Mouse (Mus musculus) forebrain, embryonic 14.5 days (tissue): ENCODE results near the gene Mapk1. TPM values are rescaled to one million over a fixed set of nuclear protein-coding genes. Genes with fewer than 3 reads are reported as not detected.

Experiments
- ATAC-seq: fragments of 200-750 bp; cut with Nextera tagmentation; 2 replicates; pipeline ENCODE4 v1.8.0; 2017; ENCODE audit warnings: mild to moderate bottlenecking, moderate library complexity
- DNase-seq: peaks from one replicate; pipeline ENCODE4 v3.0.0-alpha.2; 2015; ENCODE audit warnings: low spot score
- H3K27ac ChIP-seq: fragments of 300-500 bp; sonication (generic); 2 replicates; pipeline ENCODE4 v1.5.1; 2014; ENCODE audit warnings: low read depth, mild to moderate bottlenecking, control low read depth, low read length, moderate library complexity
- H3K27me3 ChIP-seq: fragments of 300-500 bp; sonication (generic); replicated peaks from 2 replicates; pipeline ENCODE4 v1.6.1; 2014; ENCODE audit warnings: low read length, control low read depth, mixed read lengths; ENCODE audit not compliant: control insufficient read depth, insufficient read depth
- H3K36me3 ChIP-seq: fragments of 300-500 bp; sonication (generic); 2 replicates; pipeline ENCODE4 v1.6.1; 2014; ENCODE audit warnings: low read length, control low read depth; ENCODE audit not compliant: control insufficient read depth, insufficient read depth
- H3K4me1 ChIP-seq: fragments of 300-500 bp; sonication (generic); 2 replicates; pipeline ENCODE4 v1.6.1; 2014; ENCODE audit warnings: antibody characterized with exemption, low read length, control low read depth; ENCODE audit not compliant: control insufficient read depth, insufficient read depth
- H3K4me2 ChIP-seq: fragments of 300-500 bp; sonication (generic); 2 replicates; pipeline ENCODE4 v1.6.1; 2014; ENCODE audit warnings: mild to moderate bottlenecking, control low read depth, low read length
- H3K4me3 ChIP-seq: fragments of 300-500 bp; sonication (generic); 2 replicates; pipeline ENCODE4 v1.5.1; 2014; ENCODE audit warnings: low read depth, low read length, control low read depth
- H3K9ac ChIP-seq: fragments of 300-500 bp; sonication (generic); 2 replicates; pipeline ENCODE4 v1.6.1; 2014; ENCODE audit warnings: mild to moderate bottlenecking, low read length, control low read depth, moderate library complexity
- H3K9me3 ChIP-seq: fragments of 300-500 bp; sonication (generic); replicated peaks from 2 replicates; pipeline ENCODE4 v1.6.1; 2016; ENCODE audit warnings: low read length, control low read depth, mixed read lengths; ENCODE audit not compliant: control insufficient read depth
- WGBS: fragments of 180-500 bp; shearing (Covaris S2); extraction: QIAGEN DNeasy Blood & Tissue Kit; methylation state at CpG from one replicate; pipeline ENCODE4 v1.1.7; 2014; 5-methylcytosine and 5-hydroxymethylcytosine counted together
- polyA plus RNA-seq: library from polyadenylated mRNA; unstranded; fragments of >200 nt; fragmentation: Nextera tagmentation; extraction: Ambion mirVana; gene quantifications from 2 replicates; pipeline ENCODE4 v1.2.1, GENCODE M21; 2014

Mapk1 gene
- polyA plus RNA-seq, 1 experiment from 2014 or later = 217 TPM

- Histone ChIP-seq H3K9me3 (no peaks in the 10 kb centered on the region), H3K4me3 (no peak overlapping the region), H3K4me1 (0 out of 2 replicates have a peak, but pooled peaks cover 3% of the 10 kb centered on the region), H3K9ac (no peak overlapping the region), H3K27ac (no peak overlapping the region), H3K36me3 (peaks cover 93% of the 10 kb centered on the region), H3K27me3 (no peaks in the 10 kb centered on the region), H3K4me2 (no peak overlapping the region)
- DNase-seq (no peak), ATAC-seq (no peak)
- 88% methylated on average over 6 of the region's 6 CpGs for WGBS
Observed at GRCm38 (mm10) chr16:17082121-17082792, 99.1 kb downstream of the Mapk1 start.

GRCm38 (mm10) chr16:17085636-17086035, 102.5 kb downstream of the Mapk1 start:
- Histone ChIP-seq H3K36me3 (peaks cover 100% of the 10 kb centered on the region), H3K27me3 (no peaks in the 10 kb centered on the region), H3K4me1 (no peaks in the 10 kb centered on the region)

GRCm38 (mm10) chr16:17086241-17086640, 103.1 kb downstream of the Mapk1 start:
- H3K27me3 ChIP-seq = no peaks in the 10 kb centered on the region
- no peak overlapping the region for H3K4me2 ChIP-seq
- H3K4me1 ChIP-seq = no peaks in the 10 kb centered on the region
- DNase-seq = no peak
- no peak overlapping the region for H3K9ac ChIP-seq
- no peaks in the 10 kb centered on the region for H3K9me3 ChIP-seq
- ATAC-seq = no peak
- H3K27ac ChIP-seq = no peak overlapping the region
- H3K4me3 ChIP-seq = no peak overlapping the region
- 86% methylated on average over 3 of the region's 3 CpGs for WGBS
- H3K36me3 ChIP-seq = peaks cover 100% of the 10 kb centered on the region

More at GRCm38 (mm10) chr16:17085636-17086035, 102.5 kb downstream of the Mapk1 start:
- H3K27ac ChIP-seq = no peak overlapping the region
- WGBS = 91% methylated on average over 4 of the region's 4 CpGs
- H3K4me3 ChIP-seq = no peak overlapping the region
- no peak for ATAC-seq
- DNase-seq = no peak
- H3K9ac ChIP-seq = no peak overlapping the region
- no peak overlapping the region for H3K4me2 ChIP-seq
- no peaks in the 10 kb centered on the region for H3K9me3 ChIP-seq

GRCm38 (mm10) chr16:17086669-17087193, 103.5 kb downstream of the Mapk1 start:
- H3K36me3 ChIP-seq = peaks cover 100% of the 10 kb centered on the region
- no peak for DNase-seq
- no peaks in the 10 kb centered on the region for H3K4me1 ChIP-seq
- ATAC-seq = no peak
- 73% methylated on average over 13 of the region's 13 CpGs for WGBS
- no peak overlapping the region for H3K4me2 ChIP-seq
- H3K27ac ChIP-seq = no peak overlapping the region
- no peaks in the 10 kb centered on the region for H3K9me3 ChIP-seq
- no peak overlapping the region for H3K4me3 ChIP-seq
- no peaks in the 10 kb centered on the region for H3K27me3 ChIP-seq
- H3K9ac ChIP-seq = no peak overlapping the region

- ATAC-seq = no peak
- DNase-seq = peak; percentile 26
- H3K4me1 ChIP-seq = no peaks in the 10 kb centered on the region
- H3K4me2 ChIP-seq = no peak overlapping the region
- H3K27me3 ChIP-seq = no peaks in the 10 kb centered on the region
- 69% methylated on average over 3 of the region's 3 CpGs for WGBS
- H3K9me3 ChIP-seq = no peaks in the 10 kb centered on the region
- no peak overlapping the region for H3K9ac ChIP-seq
- H3K27ac ChIP-seq = no peak overlapping the region
- no peak overlapping the region for H3K4me3 ChIP-seq
- H3K36me3 ChIP-seq = peaks cover 98% of the 10 kb centered on the region
Observed at GRCm38 (mm10) chr16:17088346-17088745, 105.2 kb downstream of the Mapk1 start.

- no peaks in the 10 kb centered on the region for H3K9me3 ChIP-seq
- DNase-seq (no peak), ATAC-seq (no peak)
- no peak overlapping the region for H3K27ac ChIP-seq
- H3K27me3 ChIP-seq = no peaks in the 10 kb centered on the region
- H3K4me3 ChIP-seq = no peak overlapping the region
- 98% methylated on average over 3 of the region's 3 CpGs for WGBS
- peaks cover 88% of the 10 kb centered on the region for H3K36me3 ChIP-seq
- no peak overlapping the region for H3K9ac ChIP-seq
- no peak overlapping the region for H3K4me2 ChIP-seq
- H3K4me1 ChIP-seq = no peaks in the 10 kb centered on the region
Observed at GRCm38 (mm10) chr16:17096938-17097337, 113.8 kb downstream of the Mapk1 start.

Other genes with a start within 250 kb of the Mapk1 start
- gene Spag6l, start 153.9 kb upstream of the Mapk1 start, polyA plus RNA-seq = 10.8 and 12.7 TPM in 2 replicates
- 0.35 TPM in 1 of 2 replicates, not detected in the other for gene Igll1, start 119.4 kb upstream of the Mapk1 start, polyA plus RNA-seq
- gene Top3b, start 112.6 kb upstream of the Mapk1 start, polyA plus RNA-seq = 62.9 and 70.0 TPM in 2 replicates
- gene Vpreb1, start 112.5 kb upstream of the Mapk1 start, polyA plus RNA-seq = 2.2 and 2.3 TPM in 2 replicates
- gene Ppm1f, start 86.9 kb upstream of the Mapk1 start, polyA plus RNA-seq = 12.0 and 14.6 TPM in 2 replicates
- gene Ypel1, start 86.3 kb downstream of the Mapk1 start, polyA plus RNA-seq = 180 and 195 TPM in 2 replicates
- 146 and 153 TPM in 2 replicates for gene Ppil2, start 127.9 kb downstream of the Mapk1 start, polyA plus RNA-seq
- 21.5 and 27.6 TPM in 2 replicates for gene 2610318N02Rik, start 141.8 kb downstream of the Mapk1 start, polyA plus RNA-seq
- 33.3 and 40.9 TPM in 2 replicates for gene Sdf2l1, start 149.0 kb downstream of the Mapk1 start, polyA plus RNA-seq
- gene Ydjc, start 161.2 kb downstream of the Mapk1 start, polyA plus RNA-seq = 25.1 and 28.7 TPM in 2 replicates
- gene Ccdc116, start 163.8 kb downstream of the Mapk1 start, polyA plus RNA-seq = 0.66 and 1.4 TPM in 2 replicates
- gene Ube2l3, start 219.3 kb downstream of the Mapk1 start, polyA plus RNA-seq = 317 and 319 TPM in 2 replicates
- 1.1 and 1.2 TPM in 2 replicates for gene Rimbp3, start 225.2 kb downstream of the Mapk1 start, polyA plus RNA-seq